Mouse (Mus musculus) skeletal muscle tissue, adult 2 months (tissue): ENCODE data around the gene Lpin2.

ENCODE experiments used
- DNase-seq: peaks from one replicate; pipeline ENCODE4 v3.0.0-alpha.2; 2012; ENCODE audit warnings: low read depth, low spot score

The Lpin2 gene

DNA sequence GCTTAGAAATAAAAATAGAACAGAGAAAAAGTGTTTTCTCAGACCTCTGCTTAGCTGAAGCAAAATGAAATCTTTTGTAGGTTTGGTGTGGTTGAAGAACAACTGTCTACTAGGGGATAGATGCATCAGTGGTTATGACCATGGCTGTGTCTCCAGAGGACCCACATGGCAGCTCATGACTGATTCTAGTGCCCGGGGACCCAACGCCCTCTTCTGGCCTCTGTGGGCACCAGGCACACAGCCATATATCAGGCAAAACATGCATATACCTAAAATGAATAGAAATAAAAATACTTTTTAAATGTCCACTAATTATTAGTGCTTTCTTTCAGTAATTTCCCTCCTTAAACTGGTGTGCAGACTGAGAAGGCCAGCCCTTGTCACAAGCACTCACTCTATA is 49.6 kb downstream of the Lpin2 start:
- DNase-seq: no peak

DNA sequence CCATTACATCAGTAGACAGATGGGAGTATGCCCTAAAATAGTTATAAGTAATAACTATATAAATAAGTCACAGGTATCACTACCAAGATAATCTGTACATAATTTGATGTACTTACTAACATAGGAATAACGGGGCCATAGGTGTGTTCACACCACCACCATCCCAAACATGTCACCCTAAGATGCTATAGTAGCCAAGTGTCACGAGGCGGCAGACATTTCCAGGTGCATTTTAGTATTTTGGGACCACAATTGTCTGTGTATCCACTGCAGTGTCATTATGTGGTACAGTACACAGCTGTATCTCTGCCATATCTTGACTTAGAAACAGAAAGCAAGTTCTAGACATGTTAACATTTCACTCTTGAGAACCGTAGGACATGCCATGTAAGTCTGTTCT is 50.9 kb downstream of the Lpin2 start:
- no peak for DNase-seq

DNA sequence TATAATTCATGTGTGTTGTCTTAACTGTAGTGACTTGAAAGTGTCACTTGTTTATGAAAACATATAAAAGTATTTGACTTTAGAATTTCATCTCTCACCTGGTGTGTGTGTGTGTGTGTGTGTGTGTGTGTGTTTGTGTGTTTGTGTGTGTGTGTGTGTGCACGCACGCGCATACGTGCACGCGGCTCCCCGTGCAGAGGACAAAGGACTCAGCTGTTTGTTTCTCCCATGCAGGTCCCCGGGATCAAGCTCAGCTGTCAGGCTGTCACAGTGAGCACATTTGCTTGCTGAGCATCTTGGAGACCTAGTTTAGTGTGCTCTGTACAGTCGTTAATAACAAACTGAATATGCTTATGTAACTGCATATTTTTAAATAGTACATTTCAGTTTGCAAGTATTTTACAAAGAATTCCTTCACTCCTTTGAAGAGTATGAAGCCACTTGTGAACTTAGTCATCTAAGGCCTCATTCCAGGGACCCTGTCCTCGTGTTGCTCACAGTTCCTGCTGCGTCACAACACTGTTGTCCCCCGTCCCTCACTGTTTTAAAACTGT is 51.8 kb downstream of the Lpin2 start:
- no peak for DNase-seq

DNA sequence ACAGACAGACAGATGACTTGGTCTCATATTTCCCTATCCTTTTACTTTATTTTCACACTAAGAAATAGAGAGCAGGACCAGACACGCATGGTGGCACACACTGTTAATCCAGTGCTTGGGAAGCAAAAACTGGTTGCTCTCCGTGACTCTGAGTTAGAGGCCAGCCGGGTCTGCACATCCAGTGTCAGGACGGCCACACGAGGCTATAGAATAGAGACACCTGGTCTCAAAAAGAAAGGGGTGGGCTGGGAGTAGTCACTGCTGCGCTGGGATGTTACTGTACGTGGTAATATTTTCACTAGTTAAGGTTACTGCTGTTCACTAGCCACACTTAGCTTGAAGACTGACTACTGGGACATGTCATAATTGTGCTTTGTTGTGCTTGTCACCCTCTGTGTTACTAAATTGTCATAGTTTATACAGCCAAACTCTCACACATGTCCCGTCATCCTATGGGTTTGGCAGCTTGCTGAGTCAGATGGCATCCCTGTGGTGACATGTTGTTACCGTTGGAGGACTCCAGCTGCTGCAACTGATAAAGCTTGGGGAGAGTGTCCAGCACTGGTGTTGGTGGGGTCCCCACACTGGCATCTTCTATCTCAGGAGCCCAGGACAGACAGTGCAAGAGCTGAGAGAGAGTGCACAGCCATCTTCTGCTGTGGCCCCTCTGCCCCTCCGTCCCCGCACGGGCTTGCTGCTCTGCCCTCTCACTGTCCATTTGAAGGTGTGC is 53.0 kb downstream of the Lpin2 start:
- peak; percentile 31 for DNase-seq

DNA sequence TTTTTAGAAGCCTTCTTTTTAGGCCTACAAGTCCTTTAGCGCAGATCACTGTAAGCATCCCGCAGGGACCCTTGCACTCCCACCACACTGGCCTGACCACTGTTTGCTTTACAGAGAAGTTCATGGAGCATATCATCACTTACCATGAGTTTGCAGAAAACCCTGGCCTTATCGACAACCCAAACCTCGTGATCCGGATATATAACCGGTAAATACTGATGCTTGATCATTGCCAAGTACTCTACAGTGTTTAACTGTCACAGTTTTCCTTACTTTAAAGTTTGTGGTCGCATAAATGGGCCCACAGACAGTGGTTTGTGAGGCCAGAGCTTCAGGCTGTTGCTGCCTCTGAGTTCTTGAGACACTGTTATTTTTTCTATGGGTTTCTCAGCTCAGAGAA is 56.1 kb downstream of the Lpin2 start:
- no peak for DNase-seq

DNA sequence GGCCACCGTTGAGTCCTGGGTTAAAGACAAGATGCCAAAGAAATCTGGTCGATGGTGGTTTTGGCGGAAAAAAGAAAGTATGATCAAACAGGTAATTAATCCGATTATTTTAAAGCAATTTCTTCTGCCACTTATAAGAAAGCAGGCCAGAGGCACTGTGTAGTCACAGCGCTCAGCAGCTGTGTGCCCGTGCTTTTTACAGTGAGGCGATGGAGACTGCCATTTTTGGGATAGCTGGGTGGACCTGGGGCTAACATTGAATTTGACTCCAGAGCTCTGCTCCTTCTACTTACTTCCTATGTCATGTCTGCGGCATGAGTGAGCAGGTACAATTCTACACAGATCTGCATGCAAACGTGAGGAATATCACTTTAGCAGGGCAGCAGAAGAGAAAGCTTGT is 58.5 kb downstream of the Lpin2 start:
- DNase-seq: no peak

DNA sequence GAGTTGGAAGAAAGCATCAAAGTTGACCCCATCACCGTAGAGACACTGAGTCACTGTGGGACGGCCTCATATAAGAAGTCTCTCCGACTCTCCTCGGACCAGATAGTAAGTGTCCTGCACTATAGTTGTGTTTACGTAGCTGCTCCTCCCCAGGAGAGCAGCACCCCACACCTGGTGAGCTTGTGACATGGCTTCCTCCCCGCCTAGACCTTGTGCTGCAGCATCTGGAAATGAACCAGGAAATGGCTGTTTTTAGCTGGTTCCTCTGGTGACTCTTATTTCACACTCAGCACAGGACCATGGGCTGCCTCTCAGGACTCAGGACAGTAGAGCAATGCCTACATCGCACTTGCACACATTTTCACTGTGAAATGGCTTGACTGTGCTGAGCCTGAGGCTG is 60.3 kb downstream of the Lpin2 start:
- no peak for DNase-seq

DNA sequence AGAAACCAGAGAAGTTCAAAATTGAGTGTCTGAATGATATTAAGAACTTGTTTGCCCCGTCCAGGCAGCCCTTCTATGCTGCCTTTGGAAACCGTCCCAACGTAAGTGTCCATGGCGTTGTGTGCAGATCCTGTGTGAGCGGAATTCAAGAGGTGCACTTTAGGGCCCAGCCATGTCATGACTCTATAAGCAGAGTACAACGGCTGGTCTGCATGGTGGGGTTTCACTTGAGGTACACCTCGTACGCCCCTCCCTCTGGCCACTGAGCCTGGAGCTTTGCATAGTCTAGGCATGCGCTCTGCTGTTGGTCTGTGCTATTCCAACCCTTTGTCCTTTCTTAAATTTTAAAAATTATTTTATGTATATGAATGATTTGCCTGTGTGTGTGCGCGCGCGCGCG is 62.8 kb downstream of the Lpin2 start:
- no peak for DNase-seq

DNA sequence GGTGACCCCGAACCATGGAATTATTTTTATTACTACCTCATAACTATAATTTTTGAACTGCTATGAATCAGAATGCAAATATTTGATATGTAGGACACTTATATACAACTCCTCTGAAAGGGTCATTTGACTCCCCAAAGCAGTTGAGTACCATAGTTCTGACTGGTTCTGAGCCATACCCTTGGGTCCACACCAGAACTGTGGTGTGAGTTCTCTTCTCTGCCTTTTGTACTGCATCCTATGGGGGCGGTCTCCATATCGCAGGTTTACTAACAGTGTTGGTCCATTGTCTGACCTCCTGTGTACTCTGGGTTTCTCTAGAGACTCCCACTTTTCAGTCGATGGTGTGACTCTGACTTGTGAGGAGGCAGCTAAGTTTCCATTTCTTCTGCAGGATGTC is 63.7 kb downstream of the Lpin2 start:
- no peak for DNase-seq

DNA sequence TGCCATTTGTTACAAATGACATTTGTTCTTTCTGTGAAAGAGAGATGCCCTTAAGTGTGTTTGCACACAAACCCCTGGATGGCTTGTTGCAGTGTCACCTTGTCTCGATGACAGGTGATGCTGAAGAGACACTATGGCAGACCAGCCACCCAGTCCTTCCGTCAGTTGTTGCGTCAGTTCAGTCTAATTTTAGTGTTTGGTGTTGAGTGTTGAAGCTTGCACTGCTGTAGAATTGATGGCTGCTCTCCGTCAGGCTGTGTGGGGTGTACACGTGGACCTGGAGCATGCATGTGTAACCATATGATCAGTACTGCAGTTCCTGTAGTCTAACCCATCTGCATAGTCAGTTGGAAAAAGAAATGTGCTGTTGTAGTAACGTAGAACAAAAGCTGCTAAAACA is 66.6 kb downstream of the Lpin2 start:
- DNase-seq: no peak

DNA sequence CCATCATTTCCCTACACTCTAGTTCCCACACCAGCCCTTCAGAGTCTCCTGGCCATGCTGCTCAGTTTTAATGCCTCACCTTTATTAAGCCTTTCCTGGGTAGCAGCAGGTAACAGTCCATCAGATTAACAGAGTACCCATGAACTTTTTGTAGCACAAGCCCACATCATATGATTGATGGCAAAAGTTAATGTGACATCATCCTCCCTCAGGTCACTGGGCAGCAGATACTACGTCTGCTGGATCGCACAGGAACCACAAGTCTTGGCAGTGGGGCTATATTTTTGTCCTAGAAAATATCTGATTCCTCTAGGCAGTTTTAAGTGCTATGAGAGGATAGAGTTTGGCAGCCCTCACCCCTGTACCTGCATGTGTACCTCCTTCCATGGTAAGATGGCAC is 67.7 kb downstream of the Lpin2 start:
- DNase-seq: no peak

DNA sequence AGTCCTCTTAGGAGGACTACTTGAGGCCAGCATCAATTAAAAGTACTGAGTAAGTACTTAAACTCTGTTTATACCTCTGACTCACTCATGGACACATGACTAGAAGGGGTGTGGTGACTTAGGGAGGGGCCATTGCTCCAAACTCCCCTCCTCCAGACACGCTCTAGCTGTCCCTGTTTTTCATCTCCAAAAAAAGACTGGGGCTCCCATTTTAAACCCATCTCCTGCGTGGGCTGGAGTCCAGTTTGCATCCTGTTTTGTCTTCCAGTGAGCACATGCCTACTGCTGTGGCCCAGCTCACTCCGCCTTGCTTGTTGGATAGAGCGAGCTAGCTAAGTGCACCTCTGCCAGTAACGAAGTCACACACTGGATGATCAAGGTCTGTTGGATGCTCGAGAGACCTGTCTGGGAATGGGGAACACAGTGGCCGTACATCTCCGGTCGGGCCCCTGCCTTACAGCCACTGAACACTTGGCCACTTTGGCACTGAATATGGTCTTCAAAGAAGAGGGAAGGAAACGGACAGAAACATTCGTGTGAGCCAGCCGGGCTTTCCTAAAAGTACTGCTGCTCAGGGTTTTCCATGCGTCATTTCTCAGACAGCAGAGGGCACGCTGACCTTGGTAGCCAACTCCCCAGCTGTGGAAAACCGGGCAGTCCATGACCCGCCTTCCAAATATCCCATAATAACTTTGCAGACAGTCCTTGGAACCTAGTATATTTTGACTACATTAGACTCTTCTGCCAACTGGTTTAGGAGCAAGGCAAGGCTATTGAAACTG is 68.7 kb downstream of the Lpin2 start:
- DNase-seq: peak; percentile 44

DNA sequence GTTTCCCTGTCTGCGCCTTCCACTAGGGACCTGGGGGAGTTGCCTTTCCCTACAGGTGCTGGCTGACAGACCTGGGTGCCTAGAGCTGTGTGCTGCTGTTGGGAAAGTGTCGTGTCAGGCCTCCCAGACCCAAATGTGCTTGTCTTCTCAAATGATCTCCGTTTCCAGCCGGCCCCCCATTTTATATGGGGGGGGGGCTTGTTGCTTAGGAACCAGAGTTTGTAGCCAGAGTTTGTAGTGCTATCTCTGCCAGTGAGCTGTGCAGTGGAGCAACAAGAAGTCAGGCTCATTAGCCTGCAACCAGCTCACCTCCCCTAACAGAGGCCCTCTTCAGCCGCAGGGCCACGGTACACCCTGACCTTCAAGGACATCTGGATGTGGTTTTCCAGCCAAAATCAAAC is 69.2 kb downstream of the Lpin2 start:
- DNase-seq: no peak

DNA sequence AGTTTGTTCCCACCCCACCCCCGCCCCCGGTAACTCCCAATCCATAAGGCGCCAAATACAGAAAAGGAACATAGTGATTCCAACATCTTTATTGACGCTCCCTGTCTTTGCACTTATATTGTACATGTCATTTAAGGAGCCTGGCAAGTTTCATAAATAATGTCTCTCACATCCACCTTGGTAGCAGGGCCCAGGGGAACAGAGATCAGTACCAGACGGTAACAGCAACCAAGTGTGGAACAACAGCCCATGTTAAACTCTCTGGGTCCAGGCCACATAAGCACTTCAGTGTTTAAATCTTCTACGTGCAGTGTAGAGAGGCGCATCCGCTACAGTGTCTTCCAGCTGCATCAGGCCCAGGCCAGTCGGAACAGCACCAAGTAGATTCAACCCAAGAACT is 69.7 kb downstream of the Lpin2 start:
- DNase-seq: no peak

DNA sequence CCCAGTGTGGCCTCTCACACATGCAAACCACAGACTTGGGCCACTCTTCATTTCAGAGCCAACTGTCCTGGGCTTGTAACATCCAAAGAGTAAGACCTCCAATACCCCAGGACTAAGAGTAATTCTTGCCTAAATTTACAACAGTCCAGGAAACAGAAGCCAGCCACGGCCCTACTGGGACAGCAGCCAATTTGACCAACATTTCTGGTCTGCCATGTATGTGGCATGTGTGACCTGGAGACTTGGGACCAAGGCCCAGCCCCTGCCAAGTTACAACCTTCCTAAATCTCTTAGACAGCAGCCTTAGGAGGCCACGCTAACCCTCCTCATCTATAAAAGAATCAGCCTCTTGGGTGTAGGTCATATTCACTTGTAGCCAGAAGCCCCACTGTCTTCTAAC is 71.0 kb downstream of the Lpin2 start:
- no peak for DNase-seq

DNA sequence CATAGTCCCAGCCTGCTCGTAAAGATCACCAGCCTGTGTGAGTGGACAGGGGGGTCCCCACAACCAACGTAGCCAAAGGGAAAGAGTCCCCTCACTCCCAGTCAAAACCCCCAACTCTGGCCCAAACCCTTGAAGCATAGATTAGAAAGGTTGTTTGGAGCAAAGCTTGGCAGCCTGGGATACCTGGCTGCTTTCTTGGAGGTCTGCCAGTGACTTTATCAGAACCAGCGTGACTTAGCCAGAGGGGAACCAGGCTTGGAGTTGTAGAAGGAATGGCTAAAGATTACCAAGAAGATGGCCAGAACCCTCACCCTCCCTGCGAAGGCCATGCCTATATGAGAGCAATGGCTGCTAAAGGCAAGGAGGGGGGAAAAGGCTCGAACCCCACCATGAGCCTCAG is 71.7 kb downstream of the Lpin2 start:
- no peak for DNase-seq

DNA sequence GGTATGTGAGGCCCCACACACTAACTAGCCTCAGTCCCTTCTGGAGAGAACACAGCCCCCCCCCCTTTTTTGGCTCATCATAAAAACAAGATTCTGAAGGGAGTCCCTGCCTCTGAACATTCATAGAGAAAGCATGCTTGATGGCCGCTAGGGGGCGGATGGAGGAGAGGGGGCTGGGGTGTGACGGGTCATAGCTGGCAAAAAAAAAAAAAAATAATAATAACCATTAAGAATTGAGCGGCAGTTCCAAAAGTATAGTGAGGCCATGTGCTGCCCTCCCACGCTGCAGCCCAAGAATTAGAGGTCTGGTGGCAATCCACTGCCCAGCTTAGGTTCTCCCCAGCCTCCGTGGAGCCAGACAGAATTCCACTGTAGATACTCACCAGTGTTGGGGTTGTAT is 72.4 kb downstream of the Lpin2 start:
- DNase-seq: no peak

DNA sequence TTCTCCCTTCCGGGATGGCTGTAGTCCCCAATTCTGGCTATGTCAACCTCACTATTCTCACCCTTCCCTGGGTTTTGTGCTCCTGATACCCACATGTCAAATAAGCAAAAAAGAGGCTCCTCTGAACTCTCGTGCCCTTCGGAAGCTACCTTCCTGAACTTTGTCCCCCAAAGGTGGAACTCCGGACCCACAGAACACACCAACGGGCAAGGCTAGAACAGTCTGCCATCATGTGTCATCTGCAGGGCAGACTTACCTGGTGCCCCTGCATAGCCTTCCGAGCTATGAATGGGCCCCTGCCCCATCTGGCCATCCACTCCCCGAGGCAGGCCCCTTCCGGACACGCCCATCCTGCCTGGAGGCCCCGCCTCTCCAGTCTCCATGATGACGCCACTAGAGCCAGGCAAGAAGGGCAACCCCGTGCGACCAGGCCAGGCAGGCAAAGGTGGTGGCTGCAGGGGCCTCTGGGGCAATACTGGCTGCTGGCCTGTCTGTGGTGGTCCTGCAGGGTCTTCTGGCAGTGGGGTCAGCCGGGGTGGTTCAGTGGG is 73.8 kb downstream of the Lpin2 start:
- DNase-seq: no peak

DNA sequence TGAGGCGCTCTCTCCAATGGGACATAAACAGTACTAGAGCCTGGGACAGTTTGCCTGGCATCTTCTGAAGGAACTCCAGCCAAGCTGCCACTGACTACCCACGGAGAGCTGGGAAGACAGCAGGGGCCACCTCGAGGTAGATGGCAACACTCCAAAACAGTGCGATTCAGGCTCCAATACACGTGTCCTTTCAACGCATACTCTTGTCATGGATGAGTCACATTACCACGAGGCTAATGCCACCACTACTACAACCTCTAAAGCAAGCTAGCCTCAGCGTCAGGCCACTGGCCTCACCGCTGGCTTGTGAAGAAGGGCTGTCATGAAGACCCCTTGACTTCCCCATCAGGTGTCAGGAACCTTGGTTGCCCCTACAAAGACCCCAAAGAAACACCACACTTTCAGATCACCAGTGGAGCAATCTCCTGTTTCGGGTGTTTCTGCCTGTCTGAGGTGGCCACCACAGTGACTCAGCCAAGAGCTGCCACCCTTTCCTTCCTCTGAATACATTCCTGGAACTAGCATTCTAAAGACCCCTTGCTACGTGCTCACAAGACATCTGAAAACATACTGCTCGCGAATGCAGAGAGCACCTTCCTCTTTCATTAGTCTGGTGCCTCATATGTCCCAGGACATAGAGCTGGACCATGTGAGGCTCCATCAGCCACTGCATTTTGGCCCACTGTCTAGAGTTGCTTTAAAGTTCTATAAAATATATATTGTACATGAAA is 74.6 kb downstream of the Lpin2 start:
- DNase-seq: no peak

DNA sequence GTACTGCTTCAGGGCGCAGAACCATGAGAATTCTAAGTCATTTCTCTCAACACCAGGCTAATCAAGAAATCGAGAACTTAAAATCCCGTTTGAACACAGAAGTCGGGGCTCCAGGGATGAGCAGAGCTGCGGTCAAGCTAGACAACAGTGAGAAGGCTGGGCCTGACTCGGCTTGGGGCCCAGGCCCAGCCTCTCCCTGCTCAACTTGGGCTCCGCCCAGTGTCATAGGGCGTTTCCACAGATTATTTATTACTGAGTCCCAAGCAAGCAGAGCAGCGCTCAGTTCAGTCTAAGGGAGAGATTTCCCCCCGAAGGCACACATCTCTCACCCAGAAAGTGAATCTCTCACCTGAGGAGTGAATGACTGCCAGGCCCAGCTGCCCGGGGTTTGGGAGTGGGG is 77.4 kb downstream of the Lpin2 start:
- DNase-seq: peak; percentile 38

DNA sequence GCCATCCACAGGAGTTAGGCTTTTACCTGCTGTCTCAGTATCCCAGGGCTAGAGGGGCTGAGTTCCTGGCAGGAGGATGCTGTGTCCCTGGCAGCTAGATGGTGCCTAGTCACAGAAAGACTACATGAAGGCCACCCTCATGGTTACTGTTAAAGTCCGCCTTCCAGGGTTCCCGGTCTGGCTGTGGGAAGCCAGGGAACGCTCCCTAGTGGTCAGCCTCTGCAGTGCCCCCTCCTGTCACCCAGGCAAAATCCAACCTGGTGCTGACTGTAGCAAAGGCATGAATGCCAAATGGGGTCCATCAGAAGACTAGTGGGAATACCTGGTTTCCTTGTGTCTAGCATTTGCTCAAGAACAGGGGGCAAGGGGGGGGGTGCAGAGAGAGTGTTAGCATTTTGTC is 78.3 kb downstream of the Lpin2 start:
- no peak for DNase-seq

DNA sequence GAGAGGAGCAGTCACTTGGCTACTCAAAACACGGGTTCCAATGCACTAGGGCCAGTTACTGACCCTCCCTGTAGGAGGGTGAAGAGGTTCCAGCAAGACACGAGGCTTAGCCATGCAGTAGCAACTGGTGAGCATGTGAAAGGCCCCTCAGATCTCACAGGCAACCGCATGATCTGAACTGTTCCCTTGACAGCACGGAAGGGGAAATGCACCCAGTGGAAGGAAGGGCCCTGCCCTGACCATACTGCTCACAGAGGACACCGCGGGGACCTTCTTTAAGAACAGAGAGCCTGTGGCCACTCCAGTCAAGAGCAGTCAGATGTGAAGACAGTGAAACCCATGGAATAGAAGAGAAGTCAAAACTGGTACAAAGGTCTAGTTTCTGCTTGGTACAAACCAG is 80.8 kb downstream of the Lpin2 start:
- DNase-seq: no peak
